8 mouse cellular contexts compared by ENCODE assay signal in genomic region chr13:54970521-54971247, GRCm38 (mm10). TPM values are rescaled to one million over a fixed set of nuclear protein-coding genes. Genes with fewer than 3 reads are reported as not detected.
DNase-seq lines count a peak whose midpoint lies in the region; ATAC-seq and TF ChIP-seq lines count a peak whose summit lies in the region.

No protein-coding gene starts in this region.

- H3K9ac ChIP-seq in liver, postnatal 0 days (replicated peaks), result no peak overlapping the region
- no peak overlapping the region for H3K9ac ChIP-seq in forebrain, embryonic 14.5 days (ENCODE audit: low read length)
- H3K9ac ChIP-seq in midbrain, embryonic 14.5 days (replicated peaks; ENCODE audit: low read length), result no peak overlapping the region; the same call in 1 of the 2 replicates

- H3K4me3 ChIP-seq in C2C12 (ENCODE audit: insufficient read depth, poor library complexity, severe bottlenecking), result no peak overlapping the region
- H3K4me3 ChIP-seq in liver, postnatal 0 days (ENCODE audit: low read depth, low read length), result no peak overlapping the region
- H3K4me3 ChIP-seq in forebrain, embryonic 14.5 days (ENCODE audit: low read depth, low read length), result no peak overlapping the region
- no peak overlapping the region for H3K4me3 ChIP-seq in midbrain, embryonic 14.5 days (replicated peaks; ENCODE audit: low read depth, low read length)

- H3K79me2 ChIP-seq in C2C12 (ENCODE audit: control insufficient read depth, insufficient read depth), result no peaks in the 10 kb centered on the region

- DNase-seq in gastrocnemius, postnatal 14 days, result peak; percentile 24
- no peak for DNase-seq in gastrocnemius, adult 18-20 months (ENCODE audit: low spot score)
- peak; percentile 69 for DNase-seq in embryo, embryonic 10.5 days (ENCODE audit: low spot score)
- DNase-seq in liver, postnatal 0 days, result peak; percentile 68
- DNase-seq in layer of hippocampus, postnatal 36 days, result no peak
- no peak for DNase-seq in forebrain, embryonic 14.5 days (ENCODE audit: low spot score)
- no peak for DNase-seq in midbrain, embryonic 14.5 days

- no peak overlapping the region for H3K4me2 ChIP-seq in liver, postnatal 0 days (ENCODE audit: low read depth, low read length)
- H3K4me2 ChIP-seq in forebrain, embryonic 14.5 days (ENCODE audit: low read length), result no peak overlapping the region
- no peak overlapping the region for H3K4me2 ChIP-seq in midbrain, embryonic 14.5 days (ENCODE audit: low read length)

- no peaks in the 10 kb centered on the region for H3K4me1 ChIP-seq in liver, postnatal 0 days (ENCODE audit: insufficient read depth)
- peaks cover 10% of the 10 kb centered on the region for H3K4me1 ChIP-seq in forebrain, embryonic 14.5 days (ENCODE audit: control insufficient read depth, insufficient read depth, low read length)
- peaks cover 27% of the 10 kb centered on the region for H3K4me1 ChIP-seq in midbrain, embryonic 14.5 days (ENCODE audit: control insufficient read depth, insufficient read depth, low read length)

- no peak for TF ChIP-seq EP300 in liver, postnatal 0 days (IDR thresholded peaks at IDR 0.05; ENCODE audit: low read depth)

- no peak for TF ChIP-seq CTCF in C2C12 (IDR thresholded peaks at IDR 0.05; ENCODE audit: control insufficient read depth, insufficient read depth, insufficient read length)
- no peak for TF ChIP-seq CTCF in liver, postnatal 0 days (IDR thresholded peaks at IDR 0.05; ENCODE audit: low read depth)

- intact Hi-C loops in gastrocnemius, postnatal 14 days (cut with DNase I; ENCODE audit: low total_unique reads), result no loop called here

- no peak for ATAC-seq in liver, postnatal 0 days
- no peak for ATAC-seq in forebrain, embryonic 14.5 days
- no peak for ATAC-seq in midbrain, embryonic 14.5 days (ENCODE audit: low FRiP score, low TSS enrichment)

- no peak overlapping the region for H3ac ChIP-seq in C2C12 (ENCODE audit: control insufficient read depth, insufficient read length, low read depth)

- 36% methylated on average over 14 of the region's 14 CpGs for WGBS in liver, postnatal 0 days (ENCODE audit: insufficient replicate concordance)
- 37% methylated on average over 14 of the region's 14 CpGs for WGBS in forebrain, embryonic 14.5 days
- 34% methylated on average over 14 of the region's 14 CpGs for WGBS in midbrain, embryonic 14.5 days

- H3K36me3 ChIP-seq in C2C12 (ENCODE audit: control insufficient read depth, insufficient read depth), result no peaks in the 10 kb centered on the region
- H3K36me3 ChIP-seq in liver, postnatal 0 days (replicated peaks; ENCODE audit: insufficient read depth, low read length), result no peaks in the 10 kb centered on the region
- H3K36me3 ChIP-seq in forebrain, embryonic 14.5 days (ENCODE audit: control insufficient read depth, insufficient read depth, low read length), result no peaks in the 10 kb centered on the region
- H3K36me3 ChIP-seq in midbrain, embryonic 14.5 days (ENCODE audit: control insufficient read depth, insufficient read depth, low read length), result no peaks in the 10 kb centered on the region

- H3K27ac ChIP-seq in liver, postnatal 0 days (ENCODE audit: low read depth), result no peak overlapping the region
- H3K27ac ChIP-seq in forebrain, embryonic 14.5 days (ENCODE audit: low read depth, low read length), result no peak overlapping the region
- no peak overlapping the region for H3K27ac ChIP-seq in midbrain, embryonic 14.5 days (replicated peaks; ENCODE audit: low read depth, low read length)

- H3K9me3 ChIP-seq in liver, postnatal 0 days (ENCODE audit: low read length), result no peaks in the 10 kb centered on the region
- H3K9me3 ChIP-seq in forebrain, embryonic 14.5 days (replicated peaks; ENCODE audit: control insufficient read depth, low read length), result no peaks in the 10 kb centered on the region
- H3K9me3 ChIP-seq in midbrain, embryonic 14.5 days (ENCODE audit: control insufficient read depth, low read length), result no peaks in the 10 kb centered on the region

- peaks cover 26% of the 10 kb centered on the region for H3K27me3 ChIP-seq in C2C12 (ENCODE audit: control insufficient read depth, insufficient read depth, insufficient read length)
- H3K27me3 ChIP-seq in liver, postnatal 0 days (ENCODE audit: insufficient read depth, low read length), result no peaks in the 10 kb centered on the region
- H3K27me3 ChIP-seq in forebrain, embryonic 14.5 days (replicated peaks; ENCODE audit: control insufficient read depth, insufficient read depth, low read length), result no peaks in the 10 kb centered on the region
- 0 out of 2 replicates have a peak, but pooled peaks cover 4% of the 10 kb centered on the region for H3K27me3 ChIP-seq in midbrain, embryonic 14.5 days (ENCODE audit: control insufficient read depth, insufficient read depth, low read length)

- no peaks in the 10 kb centered on the region for H3K79me3 ChIP-seq in C2C12 (ENCODE audit: low read depth)

TF ChIP-seq in C2C12, 6 proteins besides CTCF, POLR2A, EP300 and RAD21:
- TF ChIP-seq MYOD1 (IDR thresholded peaks at IDR 0.05; ENCODE audit: control insufficient read depth, insufficient read length, low read depth), result no peak
- TF ChIP-seq CEBPB (IDR thresholded peaks at IDR 0.05; ENCODE audit: low read depth), result no peak
- TF ChIP-seq MYOG (IDR thresholded peaks at IDR 0.05; ENCODE audit: control insufficient read depth, extremely low read depth, insufficient read length), result no peak
- peak; percentile 37 for TF ChIP-seq MAX (IDR thresholded peaks at IDR 0.05)
- TF ChIP-seq FOSL1 (IDR thresholded peaks at IDR 0.05; ENCODE audit: insufficient read depth, low read length, poor library complexity, severe bottlenecking), result no peak

RNA-seq across cellular contexts. Expression of gene Unc5a, which starts 21.5 kb away (rescaled TPM):
- total RNA-seq in gastrocnemius, postnatal 14 days (2021), result 1 to 10 TPM; 3.5 to 4.2 TPM
- total RNA-seq in gastrocnemius, adult 18-20 months (2021), result 1 to 10 TPM; 7.6 to 7.8 TPM
- 0.01 TPM for polyA plus RNA-seq in C2C12 (2012; fragmentation: generic; extraction: Trizol)
- 0.55 and 0.56 TPM in 2 replicates for polyA plus RNA-seq in liver, postnatal 0 days (2015; fragmentation: Nextera tagmentation; extraction: Ambion mirVana)
- 100 to 1,000 TPM; 136 to 142 TPM for total RNA-seq in layer of hippocampus, postnatal 36 days (2021)
- polyA plus RNA-seq in forebrain, embryonic 14.5 days (2014; fragmentation: Nextera tagmentation; extraction: Ambion mirVana), result 12.3 and 16.2 TPM in 2 replicates
- polyA plus RNA-seq in midbrain, embryonic 14.5 days (2014; fragmentation: Nextera tagmentation; extraction: Ambion mirVana), result 12.6 and 15.9 TPM in 2 replicates

RNA-seq across cellular contexts. Expression of gene Hk3, which starts 50.5 kb away (rescaled TPM):
- under 1 TPM; 0.45 to 0.80 TPM for total RNA-seq in gastrocnemius, postnatal 14 days (2021)
- total RNA-seq in gastrocnemius, adult 18-20 months (2021), result under 1 TPM; 0.14 to 0.19 TPM
- polyA plus RNA-seq in C2C12 (2012; fragmentation: generic; extraction: Trizol), result not detected
- polyA plus RNA-seq in liver, postnatal 0 days (2015; fragmentation: Nextera tagmentation; extraction: Ambion mirVana), result 5.2 and 6.5 TPM in 2 replicates
- 1 to 10 TPM; 1.3 to 2.1 TPM for total RNA-seq in layer of hippocampus, postnatal 36 days (2021)
- polyA plus RNA-seq in forebrain, embryonic 14.5 days (2014; fragmentation: Nextera tagmentation; extraction: Ambion mirVana), result 0.80 and 1.1 TPM in 2 replicates
- polyA plus RNA-seq in midbrain, embryonic 14.5 days (2014; fragmentation: Nextera tagmentation; extraction: Ambion mirVana), result 0.40 and 1.1 TPM in 2 replicates

Comparison
In these comparisons a context has a peak if more than half of its experiments do, and no peak if none do; other contexts are left out.
1. DNase-seq: peak in gastrocnemius, postnatal 14 days (single experiment), embryo, embryonic 10.5 days (single experiment) and liver, postnatal 0 days (single experiment); none in gastrocnemius, adult 18-20 months (single experiment), layer of hippocampus, postnatal 36 days (0 of 2), forebrain, embryonic 14.5 days (single experiment) and midbrain, embryonic 14.5 days (single experiment).